Mouse (Mus musculus): ENCODE measurements at regions not wholly inside any gene's neighbourhood (a gene's known extent, or its start where the extent isn't known, plus 50 kb on each side); places are given as distances from the start of the nearest gene placed in this dataset.

GRCm38 (mm10) chr2:71670228-71670790 lies 75.1 kb upstream of the Itga6 start:
- TF ChIP-seq CTCF (IDR thresholded peaks at IDR 0.05; ENCODE audit: extremely low read depth, insufficient read depth, insufficient read length, insufficient replicate concordance) = no peak
- no peak for TF ChIP-seq POLR2A (IDR thresholded peaks at IDR 0.05; ENCODE audit: low read depth, low read length)

All from spleen, adult 2 months (tissue).